Mouse (Mus musculus) intestine, postnatal 0 days (tissue): ENCODE results near the gene Fbxo28. TPM values are rescaled to one million over a fixed set of nuclear protein-coding genes. Genes with fewer than 3 reads are reported as not detected.

Experiments used
- ATAC-seq: fragments of 200-750 bp; cut with Nextera tagmentation; 2 replicates; pipeline ENCODE4 v1.8.0; 2017; ENCODE audit warnings: mild to moderate bottlenecking, moderate TSS enrichment, moderate library complexity
- H3K27ac ChIP-seq: fragments of 300-500 bp; sonication (generic); 2 replicates; pipeline ENCODE4 v1.5.1; 2014; ENCODE audit warnings: mild to moderate bottlenecking, low read depth, low read length, moderate library complexity
- H3K27me3 ChIP-seq: fragments of 300-500 bp; sonication (generic); replicated peaks from 2 replicates; pipeline ENCODE4 v1.6.1; 2014; ENCODE audit warnings: low read length, mixed read lengths; ENCODE audit not compliant: control insufficient read depth, insufficient read depth
- H3K36me3 ChIP-seq: fragments of 300-500 bp; sonication (generic); 2 replicates; pipeline ENCODE4 v1.6.1; 2014; ENCODE audit warnings: mild to moderate bottlenecking, moderate library complexity; ENCODE audit not compliant: control insufficient read depth, insufficient read depth
- H3K4me1 ChIP-seq: fragments of 300-500 bp; sonication (generic); replicated peaks from 2 replicates; pipeline ENCODE4 v1.6.1; 2014; ENCODE audit warnings: antibody characterized with exemption, low read length, mixed read lengths; ENCODE audit not compliant: control insufficient read depth, insufficient read depth
- H3K4me2 ChIP-seq: fragments of 300-500 bp; sonication (generic); replicated peaks from 2 replicates; pipeline ENCODE4 v1.6.1; 2014; ENCODE audit warnings: low read depth, mild to moderate bottlenecking, moderate library complexity
- H3K4me3 ChIP-seq: fragments of 300-500 bp; sonication (generic); 2 replicates; pipeline ENCODE4 v1.5.1; 2014; ENCODE audit warnings: low read depth, low read length
- H3K9ac ChIP-seq: fragments of 300-500 bp; sonication (generic); 2 replicates; pipeline ENCODE4 v1.6.1; 2014; ENCODE audit warnings: mild to moderate bottlenecking, low read depth, low read length
- H3K9me3 ChIP-seq: fragments of 300-500 bp; sonication (generic); 2 replicates; pipeline ENCODE4 v1.6.1; 2016; ENCODE audit warnings: mixed run types; ENCODE audit not compliant: control insufficient read depth
- CTCF ChIP-seq: sonication (generic); IDR thresholded peaks from 2 replicates; pipeline ENCODE4 v1.5.1; 2016; ENCODE audit warnings: low read depth, mild to moderate bottlenecking, control low read depth, antibody characterized with exemption, moderate library complexity
- WGBS: fragments of 180-500 bp; shearing (Covaris S2); extraction: QIAGEN DNeasy Blood & Tissue Kit; methylation state at CpG from one replicate; pipeline ENCODE4 v1.1.7; 2014; 5-methylcytosine and 5-hydroxymethylcytosine counted together
- polyA plus RNA-seq: library from polyadenylated mRNA; unstranded; fragments of >200 nt; fragmentation: Nextera tagmentation; extraction: Ambion mirVana; gene quantifications from 2 replicates; pipeline ENCODE4 v1.2.1, GENCODE M21; 2015

Fbxo28 gene
- polyA plus RNA-seq, 1 experiment from 2014 or later = 9.7 TPM

GRCm38 (mm10) chr1:182313181-182313580, 28.2 kb downstream of the Fbxo28 start:
- Histone ChIP-seq H3K36me3 (peaks cover 41% of the 10 kb centered on the region), H3K4me2 (no peak overlapping the region), H3K27ac (no peak overlapping the region), H3K4me3 (no peak overlapping the region), H3K9ac (no peak overlapping the region), H3K27me3 (no peaks in the 10 kb centered on the region), H3K9me3 (no peaks in the 10 kb centered on the region), H3K4me1 (no peaks in the 10 kb centered on the region)
- 90% methylated on average over 8 of the region's 8 CpGs for WGBS
- TF ChIP-seq CTCF = no peak
- ATAC-seq = no peak

- no peak overlapping the region for H3K9ac ChIP-seq
- H3K4me3 ChIP-seq = no peak overlapping the region
- H3K36me3 ChIP-seq = peaks cover 26% of the 10 kb centered on the region
- no peak overlapping the region for H3K4me2 ChIP-seq
- H3K9me3 ChIP-seq = no peaks in the 10 kb centered on the region
- WGBS = 97% methylated on average over 5 of the region's 5 CpGs
- TF ChIP-seq CTCF = peak; percentile 52
- H3K27me3 ChIP-seq = no peaks in the 10 kb centered on the region
- no peak overlapping the region for H3K27ac ChIP-seq
- no peak for ATAC-seq
- H3K4me1 ChIP-seq = no peaks in the 10 kb centered on the region
Observed at GRCm38 (mm10) chr1:182311376-182311775, 30.1 kb downstream of the Fbxo28 start.

- Histone ChIP-seq H3K9me3 (no peaks in the 10 kb centered on the region), H3K36me3 (peaks cover 16% of the 10 kb centered on the region), H3K27me3 (no peaks in the 10 kb centered on the region), H3K27ac (no peak overlapping the region), H3K9ac (no peak overlapping the region), H3K4me3 (no peak overlapping the region), H3K4me2 (no peak overlapping the region), H3K4me1 (no peaks in the 10 kb centered on the region)
- WGBS = 84% methylated on average over 2 of the region's 2 CpGs
- no peak for TF ChIP-seq CTCF
- no peak for ATAC-seq
Observed at GRCm38 (mm10) chr1:182310316-182310715, 31.1 kb downstream of the Fbxo28 start.

GRCm38 (mm10) chr1:182309403-182309802, 32.0 kb downstream of the Fbxo28 start:
- H3K4me2 ChIP-seq = no peak overlapping the region
- WGBS = 75% methylated on average over 5 of the region's 5 CpGs
- no peak overlapping the region for H3K27ac ChIP-seq
- H3K9ac ChIP-seq = no peak overlapping the region
- H3K9me3 ChIP-seq = no peaks in the 10 kb centered on the region
- no peaks in the 10 kb centered on the region for H3K27me3 ChIP-seq
- H3K4me3 ChIP-seq = no peak overlapping the region
- H3K4me1 ChIP-seq = no peaks in the 10 kb centered on the region
- TF ChIP-seq CTCF = no peak
- H3K36me3 ChIP-seq = peaks cover 7% of the 10 kb centered on the region; the same call in 1 of the 2 replicates
- ATAC-seq = no peak

- ATAC-seq = no peak
- TF ChIP-seq CTCF = no peak
- Histone ChIP-seq H3K4me2 (no peak overlapping the region), H3K36me3 (no peaks in the 10 kb centered on the region; the same call in 1 of the 2 replicates), H3K27me3 (no peaks in the 10 kb centered on the region), H3K4me3 (no peak overlapping the region), H3K27ac (no peak overlapping the region), H3K9me3 (no peaks in the 10 kb centered on the region), H3K9ac (no peak overlapping the region), H3K4me1 (no peaks in the 10 kb centered on the region)
- WGBS = 88% methylated on average over 5 of the region's 5 CpGs
Observed at GRCm38 (mm10) chr1:182302916-182303315, 38.5 kb downstream of the Fbxo28 start.

GRCm38 (mm10) chr1:182302176-182302870, 39.1 kb downstream of the Fbxo28 start:
- Histone ChIP-seq H3K9me3 (no peaks in the 10 kb centered on the region), H3K27ac (no peak overlapping the region), H3K27me3 (no peaks in the 10 kb centered on the region), H3K4me1 (no peaks in the 10 kb centered on the region), H3K9ac (no peak overlapping the region), H3K36me3 (no peaks in the 10 kb centered on the region; the same call in 1 of the 2 replicates), H3K4me2 (no peak overlapping the region), H3K4me3 (no peak overlapping the region)
- TF ChIP-seq CTCF = no peak
- 82% methylated on average over 6 of the region's 6 CpGs for WGBS
- ATAC-seq = no peak
